Mouse (Mus musculus): ENCODE measurements around the gene Slc17a3. TPM values are rescaled to one million over a fixed set of nuclear protein-coding genes. Genes with fewer than 3 reads are reported as not detected.
A peak's percentile ranks its signal among the peaks of the same experiment; 100 is the strongest.

Slc17a3 gene
- polyA plus RNA-seq, 1 experiment, result 142 TPM

- WGBS, result 42% methylated on average over 9 of the region's 9 CpGs
- no peak for TF ChIP-seq CTCF (conservative IDR thresholded peaks at IDR 0.05; ENCODE audit: insufficient read depth, insufficient read length, low read depth, low read length)
- TF ChIP-seq POLR2A (IDR thresholded peaks at IDR 0.05; ENCODE audit: low read depth, low read length), result no peak
- Histone ChIP-seq H3K27me3 (replicated peaks; ENCODE audit: control insufficient read depth, insufficient read depth, low read length) (no peaks in the 10 kb centered on the region), H3K4me1 (ENCODE audit: control insufficient read depth, insufficient read depth, low read length) (no peaks in the 10 kb centered on the region; the same call in 1 of the 2 replicates), H3K36me3 (ENCODE audit: control insufficient read depth, insufficient read depth, low read length) (peaks cover 10% of the 10 kb centered on the region; the same call in 1 of the 2 replicates), H3K27ac (ENCODE audit: insufficient read depth, low read depth, low read length) (no peak overlapping the region), H3K4me3 (ENCODE audit: insufficient read depth, low read depth, low read length) (no peak overlapping the region)
- no peak for DNase-seq
These were observed 53.5 kb downstream of the Slc17a3 start for GRCm38 (mm10) chr13:23892592-23893268.

- no peak for DNase-seq
- H3K36me3 ChIP-seq (ENCODE audit: control insufficient read depth, insufficient read depth, low read length), result peaks cover 10% of the 10 kb centered on the region; the same call in 1 of the 2 replicates
- H3K4me3 ChIP-seq (ENCODE audit: insufficient read depth, low read depth, low read length), result no peak overlapping the region
- WGBS, result 83% methylated on average over 4 of the region's 4 CpGs
- no peaks in the 10 kb centered on the region for H3K27me3 ChIP-seq (replicated peaks; ENCODE audit: control insufficient read depth, insufficient read depth, low read length)
- TF ChIP-seq POLR2A (IDR thresholded peaks at IDR 0.05; ENCODE audit: low read depth, low read length), result no peak
- TF ChIP-seq CTCF (conservative IDR thresholded peaks at IDR 0.05; ENCODE audit: insufficient read depth, insufficient read length, low read depth, low read length), result no peak
- H3K4me1 ChIP-seq (ENCODE audit: control insufficient read depth, insufficient read depth, low read length), result no peaks in the 10 kb centered on the region; the same call in 1 of the 2 replicates
- H3K27ac ChIP-seq (ENCODE audit: insufficient read depth, low read depth, low read length), result no peak overlapping the region
These were observed 54.0 kb downstream of the Slc17a3 start for GRCm38 (mm10) chr13:23893269-23893593.

GRCm38 (mm10) chr13:23898242-23898641, 59.0 kb downstream of the Slc17a3 start:
- peak; percentile 52 for DNase-seq
- WGBS, result 8% methylated on average over 6 of the region's 6 CpGs
- no peak for TF ChIP-seq CTCF (conservative IDR thresholded peaks at IDR 0.05; ENCODE audit: insufficient read depth, insufficient read length, low read depth, low read length)
- no peak for TF ChIP-seq POLR2A (IDR thresholded peaks at IDR 0.05; ENCODE audit: low read depth, low read length)
- Histone ChIP-seq H3K27me3 (replicated peaks; ENCODE audit: control insufficient read depth, insufficient read depth, low read length) (no peaks in the 10 kb centered on the region), H3K4me3 (ENCODE audit: insufficient read depth, low read depth, low read length) (no peak overlapping the region), H3K4me1 (ENCODE audit: control insufficient read depth, insufficient read depth, low read length) (no peaks in the 10 kb centered on the region; the same call in 1 of the 2 replicates), H3K36me3 (ENCODE audit: control insufficient read depth, insufficient read depth, low read length) (peaks cover 2% of the 10 kb centered on the region; the same call in 1 of the 2 replicates), H3K27ac (ENCODE audit: insufficient read depth, low read depth, low read length) (no peak overlapping the region)

GRCm38 (mm10) chr13:23906906-23907305, 67.7 kb downstream of the Slc17a3 start:
- H3K27ac ChIP-seq (ENCODE audit: insufficient read depth, low read depth, low read length), result no peak overlapping the region
- no peaks in the 10 kb centered on the region; the same call in 1 of the 2 replicates for H3K4me1 ChIP-seq (ENCODE audit: control insufficient read depth, insufficient read depth, low read length)
- no peak for TF ChIP-seq CTCF (conservative IDR thresholded peaks at IDR 0.05; ENCODE audit: insufficient read depth, insufficient read length, low read depth, low read length)
- TF ChIP-seq POLR2A (IDR thresholded peaks at IDR 0.05; ENCODE audit: low read depth, low read length), result no peak
- H3K36me3 ChIP-seq (ENCODE audit: control insufficient read depth, insufficient read depth, low read length), result no peaks in the 10 kb centered on the region
- DNase-seq, result no peak
- H3K27me3 ChIP-seq (replicated peaks; ENCODE audit: control insufficient read depth, insufficient read depth, low read length), result no peaks in the 10 kb centered on the region
- 93% methylated on average over 5 of the region's 5 CpGs for WGBS
- no peak overlapping the region for H3K4me3 ChIP-seq (ENCODE audit: insufficient read depth, low read depth, low read length)

- no peak overlapping the region for H3K27ac ChIP-seq (ENCODE audit: insufficient read depth, low read depth, low read length)
- TF ChIP-seq CTCF (conservative IDR thresholded peaks at IDR 0.05; ENCODE audit: insufficient read depth, insufficient read length, low read depth, low read length) (no peak), POLR2A (IDR thresholded peaks at IDR 0.05; ENCODE audit: low read depth, low read length) (no peak)
- H3K36me3 ChIP-seq (ENCODE audit: control insufficient read depth, insufficient read depth, low read length), result no peaks in the 10 kb centered on the region
- H3K4me3 ChIP-seq (ENCODE audit: insufficient read depth, low read depth, low read length), result no peak overlapping the region
- H3K27me3 ChIP-seq (replicated peaks; ENCODE audit: control insufficient read depth, insufficient read depth, low read length), result no peaks in the 10 kb centered on the region
- H3K4me1 ChIP-seq (ENCODE audit: control insufficient read depth, insufficient read depth, low read length), result peaks cover 12% of the 10 kb centered on the region
- 70% methylated on average over 5 of the region's 5 CpGs for WGBS
- no peak for DNase-seq
These were observed 70.9 kb downstream of the Slc17a3 start for GRCm38 (mm10) chr13:23910121-23910520.

Other genes starting within 250 kb of the Slc17a3 start
- gene Hist1h2be, start 218.3 kb upstream of the Slc17a3 start, polyA plus RNA-seq (2012; rRNA removed), result 1.2 TPM in 2 replicates
- 1.2 and 1.4 TPM in 2 replicates for gene Hist1h1e, start 216.9 kb upstream of the Slc17a3 start, polyA plus RNA-seq (2012; rRNA removed)
- 0.43 and 0.44 TPM in 2 replicates for gene Hist1h2ac, start 155.5 kb upstream of the Slc17a3 start, polyA plus RNA-seq (2012; rRNA removed)
- 473 and 571 TPM in 2 replicates for gene Hist1h2bc, start 155.2 kb upstream of the Slc17a3 start, polyA plus RNA-seq (2012; rRNA removed)
- gene Hist1h1t, start 143.6 kb upstream of the Slc17a3 start, polyA plus RNA-seq (2012; rRNA removed), result not detected in 2 replicates
- 9.4 and 10.3 TPM in 2 replicates for gene Hist1h4c, start 141.0 kb upstream of the Slc17a3 start, polyA plus RNA-seq (2012; rRNA removed)
- 21.2 and 21.4 TPM in 2 replicates for gene Hfe, start 128.6 kb upstream of the Slc17a3 start, polyA plus RNA-seq (2012; rRNA removed)
- 68.7 and 76.0 TPM in 2 replicates for gene Hist1h1c, start 100.6 kb upstream of the Slc17a3 start, polyA plus RNA-seq (2012; rRNA removed)
- 0.39 and 1.1 TPM in 2 replicates for gene Hist1h3c, start 93.8 kb upstream of the Slc17a3 start, polyA plus RNA-seq (2012; rRNA removed)
- 2.0 and 2.8 TPM in 2 replicates for gene Hist1h2bb, start 92.7 kb upstream of the Slc17a3 start, polyA plus RNA-seq (2012; rRNA removed)
- 1.3 and 1.5 TPM in 2 replicates for gene Hist1h2ab, start 88.3 kb upstream of the Slc17a3 start, polyA plus RNA-seq (2012; rRNA removed)
- 0.88 and 1.4 TPM in 2 replicates for gene Hist1h3b, start 87.2 kb upstream of the Slc17a3 start, polyA plus RNA-seq (2012; rRNA removed)
- gene Hist1h4b, start 82.4 kb upstream of the Slc17a3 start, polyA plus RNA-seq (2012; rRNA removed), result 3.1 and 5.3 TPM in 2 replicates
- gene Hist1h4a, start 78.2 kb upstream of the Slc17a3 start, polyA plus RNA-seq (2012; rRNA removed), result 0.91 and 2.3 TPM in 2 replicates
- gene Hist1h3a, start 77.0 kb upstream of the Slc17a3 start, polyA plus RNA-seq (2012; rRNA removed), result 0.74 and 1.5 TPM in 2 replicates
- gene Hist1h1a, start 75.8 kb upstream of the Slc17a3 start, polyA plus RNA-seq (2012; rRNA removed), result 0.22 TPM in 1 of 2 replicates, not detected in the other
- gene Trim38, start 69.5 kb upstream of the Slc17a3 start, polyA plus RNA-seq (2012; rRNA removed), result 0.05 TPM in 1 of 2 replicates, not detected in the other
- 6.9 and 13.7 TPM in 2 replicates for gene Slc17a2, start 32.4 kb upstream of the Slc17a3 start, polyA plus RNA-seq (2012; rRNA removed)
- gene Slc17a1, start 28.3 kb downstream of the Slc17a3 start, polyA plus RNA-seq (2012; rRNA removed), result 284 and 312 TPM in 2 replicates
- 2.6 and 2.8 TPM in 2 replicates for gene Slc17a4, start 75.6 kb downstream of the Slc17a3 start, polyA plus RNA-seq (2012; rRNA removed)
- gene Hist1h2ba, start 94.7 kb downstream of the Slc17a3 start, polyA plus RNA-seq (2012; rRNA removed), result 0.33 and 0.41 TPM in 2 replicates
- gene Hist1h2aa, start 95.0 kb downstream of the Slc17a3 start, polyA plus RNA-seq (2012; rRNA removed), result not detected in 2 replicates
- gene Scgn, start 151.8 kb downstream of the Slc17a3 start, polyA plus RNA-seq (2012; rRNA removed), result not detected in 2 replicates